Mouse (Mus musculus): ENCODE data around the gene Ube2i. TPM values are rescaled to one million over a fixed set of nuclear protein-coding genes. Genes with fewer than 3 reads are reported as not detected.

Gene Ube2i
- total RNA-seq (2017) = 371 and 385 TPM in 2 replicates

GRCm38 (mm10) chr17:25274571-25275346, at the start of gene Ube2i:
Gene Ube2i (minus strand): TSS chr17:25274622.
- no peak for ATAC-seq (replicated peaks in 1 of 2; ENCODE audit: insufficient read depth in 1 of 2, low FRiP score in 2 of 2, low TSS enrichment in 1 of 2, low read depth in 1 of 2, poor library complexity in 2 of 2, severe bottlenecking in 2 of 2)

GRCm38 (mm10) chr17:25322930-25323329, 48.5 kb upstream of the Ube2i start:
- ATAC-seq (replicated peaks in 1 of 2; ENCODE audit: insufficient read depth in 1 of 2, low FRiP score in 2 of 2, low TSS enrichment in 1 of 2, low read depth in 1 of 2, poor library complexity in 2 of 2, severe bottlenecking in 2 of 2) = no peak

GRCm38 (mm10) chr17:25320819-25321218, 46.4 kb upstream of the Ube2i start:
- no peak for ATAC-seq (replicated peaks in 1 of 2; ENCODE audit: insufficient read depth in 1 of 2, low FRiP score in 2 of 2, low TSS enrichment in 1 of 2, low read depth in 1 of 2, poor library complexity in 2 of 2, severe bottlenecking in 2 of 2)

- no peak for ATAC-seq (replicated peaks in 1 of 2; ENCODE audit: insufficient read depth in 1 of 2, low FRiP score in 2 of 2, low TSS enrichment in 1 of 2, low read depth in 1 of 2, poor library complexity in 2 of 2, severe bottlenecking in 2 of 2)
These were observed 43.9 kb upstream of the Ube2i start, which contains the start of gene Prss29 for GRCm38 (mm10) chr17:25318354-25318753. Gene Prss29 (plus strand): TSS chr17:25318654.

- ATAC-seq (replicated peaks in 1 of 2; ENCODE audit: insufficient read depth in 1 of 2, low FRiP score in 2 of 2, low TSS enrichment in 1 of 2, low read depth in 1 of 2, poor library complexity in 2 of 2, severe bottlenecking in 2 of 2) = no peak
These were observed 33.9 kb upstream of the Ube2i start, which contains the start of gene Prss28 for GRCm38 (mm10) chr17:25308346-25308745. Gene Prss28 (plus strand): TSS chr17:25308646.

- no peak for ATAC-seq (replicated peaks in 1 of 2; ENCODE audit: insufficient read depth in 1 of 2, low FRiP score in 2 of 2, low TSS enrichment in 1 of 2, low read depth in 1 of 2, poor library complexity in 2 of 2, severe bottlenecking in 2 of 2)
These were observed 23.7 kb upstream of the Ube2i start, which contains the start of gene Prss34 for GRCm38 (mm10) chr17:25298094-25298493. Gene Prss34 (plus strand): TSS chr17:25298394.

- ATAC-seq (replicated peaks in 1 of 2; ENCODE audit: insufficient read depth in 1 of 2, low FRiP score in 2 of 2, low TSS enrichment in 1 of 2, low read depth in 1 of 2, poor library complexity in 2 of 2, severe bottlenecking in 2 of 2) = no peak
These were observed 19.7 kb upstream of the Ube2i start for GRCm38 (mm10) chr17:25294111-25294510.

GRCm38 (mm10) chr17:25293495-25293894, 19.1 kb upstream of the Ube2i start:
- ATAC-seq (replicated peaks in 1 of 2; ENCODE audit: insufficient read depth in 1 of 2, low FRiP score in 2 of 2, low TSS enrichment in 1 of 2, low read depth in 1 of 2, poor library complexity in 2 of 2, severe bottlenecking in 2 of 2) = no peak

GRCm38 (mm10) chr17:25290411-25290810, 16.0 kb upstream of the Ube2i start:
- no peak for ATAC-seq (replicated peaks in 1 of 2; ENCODE audit: insufficient read depth in 1 of 2, low FRiP score in 2 of 2, low TSS enrichment in 1 of 2, low read depth in 1 of 2, poor library complexity in 2 of 2, severe bottlenecking in 2 of 2)

GRCm38 (mm10) chr17:25288842-25289241, 14.4 kb upstream of the Ube2i start:
- peak in 1 of 2 experiments; percentile 74; a peak in 3 of 4 replicates for ATAC-seq (replicated peaks in 1 of 2; ENCODE audit: insufficient read depth in 1 of 2, low FRiP score in 2 of 2, low TSS enrichment in 1 of 2, low read depth in 1 of 2, poor library complexity in 2 of 2, severe bottlenecking in 2 of 2)

- ATAC-seq (replicated peaks in 1 of 2; ENCODE audit: insufficient read depth in 1 of 2, low FRiP score in 2 of 2, low TSS enrichment in 1 of 2, low read depth in 1 of 2, poor library complexity in 2 of 2, severe bottlenecking in 2 of 2) = peak; percentile 62 to 81; a peak in 3 of 4 replicates
These were observed 10.6 kb upstream of the Ube2i start for GRCm38 (mm10) chr17:25285033-25285432.

- peak; percentile 48 to 56; a peak in 3 of 4 replicates for ATAC-seq (replicated peaks in 1 of 2; ENCODE audit: insufficient read depth in 1 of 2, low FRiP score in 2 of 2, low TSS enrichment in 1 of 2, low read depth in 1 of 2, poor library complexity in 2 of 2, severe bottlenecking in 2 of 2)
These were observed 7.7 kb upstream of the Ube2i start for GRCm38 (mm10) chr17:25282133-25282532.

- ATAC-seq (replicated peaks in 1 of 2; ENCODE audit: insufficient read depth in 1 of 2, low FRiP score in 2 of 2, low TSS enrichment in 1 of 2, low read depth in 1 of 2, poor library complexity in 2 of 2, severe bottlenecking in 2 of 2) = no peak
These were observed 1.4 kb upstream of the Ube2i start for GRCm38 (mm10) chr17:25275833-25276232.

- peak; percentile 70 to 78 for ATAC-seq (replicated peaks in 1 of 2; ENCODE audit: insufficient read depth in 1 of 2, low FRiP score in 2 of 2, low TSS enrichment in 1 of 2, low read depth in 1 of 2, poor library complexity in 2 of 2, severe bottlenecking in 2 of 2)
These were observed 518 bp downstream of the Ube2i start for GRCm38 (mm10) chr17:25273706-25274501.

- ATAC-seq (replicated peaks in 1 of 2; ENCODE audit: insufficient read depth in 1 of 2, low FRiP score in 2 of 2, low TSS enrichment in 1 of 2, low read depth in 1 of 2, poor library complexity in 2 of 2, severe bottlenecking in 2 of 2) = peak; percentile 63
These were observed 1.3 kb downstream of the Ube2i start for GRCm38 (mm10) chr17:25272951-25273705.

GRCm38 (mm10) chr17:25272326-25272725, 2.1 kb downstream of the Ube2i start:
- no peak for ATAC-seq (replicated peaks in 1 of 2; ENCODE audit: insufficient read depth in 1 of 2, low FRiP score in 2 of 2, low TSS enrichment in 1 of 2, low read depth in 1 of 2, poor library complexity in 2 of 2, severe bottlenecking in 2 of 2)

- ATAC-seq (replicated peaks in 1 of 2; ENCODE audit: insufficient read depth in 1 of 2, low FRiP score in 2 of 2, low TSS enrichment in 1 of 2, low read depth in 1 of 2, poor library complexity in 2 of 2, severe bottlenecking in 2 of 2) = no peak
These were observed 3.6 kb downstream of the Ube2i start for GRCm38 (mm10) chr17:25270795-25271335.
